Mouse (Mus musculus): ENCODE measurements around the gene Parp16. TPM values are rescaled to one million over a fixed set of nuclear protein-coding genes. Genes with fewer than 3 reads are reported as not detected.

Gene Parp16
- total and polyA plus RNA-seq, 3 experiments = 0.44 to 1.7 (median 0.81) TPM

DNA sequence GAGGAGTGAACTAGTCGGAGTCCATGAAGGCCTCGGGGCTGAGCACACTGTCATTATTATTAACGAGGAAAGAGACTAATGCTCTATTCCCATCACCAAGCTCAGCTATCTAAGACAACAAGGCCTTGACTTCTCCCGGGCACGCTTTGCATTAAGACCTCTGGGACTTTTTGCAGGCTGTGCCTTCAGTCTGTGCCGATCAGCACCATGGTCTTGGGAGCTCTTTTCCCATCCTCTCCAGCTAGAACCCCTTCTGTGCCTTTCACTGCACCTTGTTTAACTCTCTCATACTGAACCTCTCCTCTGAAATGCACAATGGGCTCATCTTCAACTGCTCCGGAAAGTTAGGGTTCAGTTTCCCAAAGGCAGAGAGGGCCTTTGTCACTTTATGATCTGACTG is 4.8 kb upstream of the Parp16 start:
- Histone ChIP-seq H3K9me3 (replicated peaks; ENCODE audit: low read length) (no peaks in the 10 kb centered on the region), H3K4me1 (ENCODE audit: control insufficient read depth in 1 of 2, insufficient read depth in 2 of 2) (peaks cover 7 to 29% of the 10 kb centered on the region in 2 experiments), H3K79me2 (replicated peaks; ENCODE audit: control insufficient read depth, extremely low read depth, insufficient read depth, poor library complexity, severe bottlenecking) (no peaks in the 10 kb centered on the region), H3K4me2 (ENCODE audit: insufficient read depth, low read depth, poor library complexity, severe bottlenecking) (no peak overlapping the region), H3K36me3 (replicated peaks in 1 of 2; ENCODE audit: control insufficient read depth in 1 of 2, insufficient read depth in 1 of 2, low read length in 1 of 2) (no peaks in the 10 kb centered on the region), H3K4me3 (replicated peaks in 1 of 3; ENCODE audit: low read depth in 2 of 3, low read length in 2 of 3, poor library complexity in 1 of 3) (no peak overlapping the region), H3K9ac (ENCODE audit: insufficient read depth, low read depth) (no peak overlapping the region), H3K27me3 (replicated peaks) (no peaks in the 10 kb centered on the region), H3K27ac (ENCODE audit: insufficient read depth, low read depth) (no peak overlapping the region)
- no peak for TF ChIP-seq MAX (IDR thresholded peaks at IDR 0.05; ENCODE audit: low read length)
- no peak for TF ChIP-seq TBP (conservative IDR thresholded peaks at IDR 0.05; ENCODE audit: low read depth, low read length)
- no peak for TF ChIP-seq UBTF (IDR thresholded peaks at IDR 0.05; ENCODE audit: low read depth, low read length)
- TF ChIP-seq KAT2A (IDR thresholded peaks at IDR 0.05; ENCODE audit: insufficient replicate concordance, low read length) = no peak
- TF ChIP-seq ETS1 (conservative IDR thresholded peaks at IDR 0.05; ENCODE audit: low read depth, low read length) = no peak
- no peak for TF ChIP-seq ZKSCAN1 (IDR thresholded peaks at IDR 0.05; ENCODE audit: borderline replicate concordance, low read depth, low read length)
- no peak for TF ChIP-seq GABPA (IDR thresholded peaks at IDR 0.05; ENCODE audit: insufficient replicate concordance, low read depth, low read length)
- no peak for TF ChIP-seq POLR2A (IDR thresholded peaks at IDR 0.05; ENCODE audit: low read depth, low read length)
- TF ChIP-seq ELF1 (IDR thresholded peaks at IDR 0.05; ENCODE audit: low read depth, low read length) = no peak
- TF ChIP-seq PAX5 (IDR thresholded peaks at IDR 0.05; ENCODE audit: low read length) = no peak
- no peak for TF ChIP-seq E2F4 (IDR thresholded peaks at IDR 0.05; ENCODE audit: insufficient replicate concordance, low read depth, low read length)
- TF ChIP-seq MXI1 (IDR thresholded peaks at IDR 0.05; ENCODE audit: low read depth, low read length) = no peak
- no peak for TF ChIP-seq JUN (IDR thresholded peaks at IDR 0.05; ENCODE audit: insufficient read depth, low read depth, low read length)
- TF ChIP-seq SIN3A (IDR thresholded peaks at IDR 0.05; ENCODE audit: low read length) = no peak
- TF ChIP-seq MAFK (IDR thresholded peaks at IDR 0.05; ENCODE audit: insufficient replicate concordance, low read length) = no peak
- no peak for TF ChIP-seq SMC3 (IDR thresholded peaks at IDR 0.05; ENCODE audit: low read depth, low read length)
- TF ChIP-seq CTCF (conservative IDR thresholded peaks at IDR 0.05 in 1 of 2, IDR thresholded peaks at IDR 0.05 in 1 of 2; ENCODE audit: low read depth in 2 of 2, low read length in 2 of 2) = no peak
- TF ChIP-seq CHD1 (IDR thresholded peaks at IDR 0.05; ENCODE audit: low read depth, low read length) = no peak
- TF ChIP-seq BHLHE40 (IDR thresholded peaks at IDR 0.05; ENCODE audit: low read depth, low read length) = no peak
- dilution Hi-C loops (cut with MboI; ENCODE audit: extremely low pct_ligation_motif_present, extremely low pct_unique_long_range_greater_than_20kb, low sequenced_read_pairs) = no loop called here
- no peak for DNase-seq (ENCODE audit: extremely low read depth)
- in situ Hi-C loops (cut with MboI; ENCODE audit: low pct_ligation_motif_present, low pct_unique_long_range_greater_than_20kb, low sequenced_read_pairs) = no loop called here

DNA sequence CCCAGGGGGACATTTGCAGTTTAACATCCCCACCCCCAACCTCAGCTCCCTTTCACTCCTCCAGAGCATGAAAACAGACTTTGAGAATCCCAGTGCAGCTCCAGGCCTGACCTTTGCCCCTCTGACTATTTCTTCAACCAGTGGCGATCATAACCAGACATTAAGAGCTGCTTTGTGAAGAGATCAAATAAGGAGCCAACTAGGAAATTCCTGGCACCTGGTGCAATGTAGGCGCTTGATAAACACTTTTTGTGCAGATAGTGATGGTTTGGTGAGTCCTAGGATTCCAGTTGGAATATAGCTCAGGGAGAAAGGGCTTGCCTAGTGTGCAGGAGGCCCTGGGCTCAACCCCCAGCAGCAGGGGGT is 3.8 kb upstream of the Parp16 start:
- H3K4me1 ChIP-seq (ENCODE audit: control insufficient read depth in 1 of 2, insufficient read depth in 2 of 2) = peaks cover 8 to 33% of the 10 kb centered on the region in 2 experiments

More for the DNA sequence above, 3.8 kb upstream of the Parp16 start:
- H3K9ac ChIP-seq (ENCODE audit: insufficient read depth, low read depth) = no peak overlapping the region
- H3K27ac ChIP-seq (ENCODE audit: insufficient read depth, low read depth) = no peak overlapping the region
- no peaks in the 10 kb centered on the region for H3K27me3 ChIP-seq (replicated peaks)
- no peak overlapping the region for H3K4me3 ChIP-seq (replicated peaks in 1 of 3; ENCODE audit: low read depth in 2 of 3, low read length in 2 of 3, poor library complexity in 1 of 3)
- dilution Hi-C loops (cut with MboI; ENCODE audit: extremely low pct_ligation_motif_present, extremely low pct_unique_long_range_greater_than_20kb, low sequenced_read_pairs) (no loop called here), in situ Hi-C loops (cut with MboI; ENCODE audit: low pct_ligation_motif_present, low pct_unique_long_range_greater_than_20kb, low sequenced_read_pairs) (no loop called here)
- no peaks in the 10 kb centered on the region for H3K36me3 ChIP-seq (replicated peaks in 1 of 2; ENCODE audit: control insufficient read depth in 1 of 2, insufficient read depth in 1 of 2, low read length in 1 of 2)
- no peak for DNase-seq (ENCODE audit: extremely low read depth)
- no peaks in the 10 kb centered on the region for H3K79me2 ChIP-seq (replicated peaks; ENCODE audit: control insufficient read depth, extremely low read depth, insufficient read depth, poor library complexity, severe bottlenecking)
- TF ChIP-seq ZNF384 (IDR thresholded peaks at IDR 0.05; ENCODE audit: low read depth, low read length) = 0 out of 2 replicates have a peak, but pooled peaks have one; percentile 2
- TF ChIP-seq NRF1 (IDR thresholded peaks at IDR 0.05; ENCODE audit: low read depth, low read length) = no peak
- H3K9me3 ChIP-seq (replicated peaks; ENCODE audit: low read length) = no peaks in the 10 kb centered on the region
- no peak overlapping the region for H3K4me2 ChIP-seq (ENCODE audit: insufficient read depth, low read depth, poor library complexity, severe bottlenecking)
